ENCODE assay signal across 14 mouse cellular contexts in genomic region chr1:138491382-138492097, GRCm38 (mm10).
"Had no signal": no experiment of that assay in that cellular context is flagged by ENCODE, and none has a peak within 500 bp of the region (broad histone marks: within the 10 kb centered on the region; RNA-seq: fewer than 3 reads in every experiment).

No protein-coding gene starts in this region.

- ATAC-seq: hindbrain, postnatal 0 days had no signal

- H3K27me3 ChIP-seq: kidney, embryonic 15.5 days; limb, embryonic 15.5 days; liver, embryonic 15.5 days; neural tube, embryonic 13.5 days had no signal

- H3K9ac ChIP-seq: kidney, embryonic 15.5 days; limb, embryonic 15.5 days; liver, embryonic 15.5 days; lung, embryonic 14.5 days; neural tube, embryonic 13.5 days had no signal

- DNase-seq: kidney, adult 18-20 months; kidney, postnatal 14 days; lung, embryonic 14.5 days; lung, postnatal 10 days; lung, postnatal 4 days; right cerebral cortex, adult 18-20 months; right cerebral cortex, postnatal 25 days; thymus, postnatal 36 days had no signal

- H3K27ac ChIP-seq: hindbrain, postnatal 0 days; kidney, embryonic 15.5 days; left cerebral cortex, adult 2 months; limb, embryonic 15.5 days; liver, embryonic 15.5 days; neural tube, embryonic 13.5 days had no signal

- H3K36me3 ChIP-seq: neural tube, embryonic 13.5 days had no signal

- H3K4me3 ChIP-seq: kidney, embryonic 15.5 days; left cerebral cortex, adult 2 months; limb, embryonic 15.5 days; liver, embryonic 15.5 days; neural tube, embryonic 13.5 days had no signal

- H3K9me3 ChIP-seq: kidney, embryonic 15.5 days; limb, embryonic 15.5 days; liver, embryonic 15.5 days; neural tube, embryonic 13.5 days had no signal

- H3K4me1 ChIP-seq: kidney, embryonic 15.5 days; limb, embryonic 15.5 days; liver, embryonic 15.5 days had no signal

- H3K4me2 ChIP-seq: kidney, embryonic 15.5 days; limb, embryonic 15.5 days; liver, embryonic 15.5 days; lung, embryonic 14.5 days; neural tube, embryonic 13.5 days had no signal
